Mouse (Mus musculus): ENCODE measurements around the gene Aff3. TPM values are rescaled to one million over a fixed set of nuclear protein-coding genes. Genes with fewer than 3 reads are reported as not detected.

Aff3 gene
- 0.58 and 0.74 TPM in 2 replicates for polyA plus RNA-seq (2012; rRNA removed)

GRCm38 (mm10) chr1:38664777-38665176 lies at the start of gene Aff3:
Aff3 (minus strand) TSS chr1:38664955.

GRCm38 (mm10) chr1:38129501-38130267 lies 535.1 kb downstream of the Aff3 start, which contains the start of gene Rev1:
Rev1 (minus strand) TSS chr1:38129801.

Other genes starting within 250 kb of the Aff3 start
- 0.09 and 0.30 TPM in 2 replicates for gene Lonrf2, start 171.8 kb upstream of the Aff3 start, polyA plus RNA-seq (2012; rRNA removed)
- gene Chst10, start 233.2 kb upstream of the Aff3 start, polyA plus RNA-seq (2012; rRNA removed): 0.39 and 0.76 TPM in 2 replicates

Measured in stomach, adult 2 months (tissue).